Mouse (Mus musculus): ENCODE results near the gene Dnm2.

- TF ChIP-seq CTCF (IDR thresholded peaks at IDR 0.05; ENCODE audit: low read depth), result no peak
- no peak for TF ChIP-seq EP300 (optimal IDR thresholded peaks at IDR 0.05)
Observed at GRCm38 (mm10) chr9:21454556-21454955, 29.8 kb downstream of the Dnm2 start.

All from stomach, postnatal 0 days (tissue).